ENCODE assay signal across 9 mouse cellular contexts in the genomic region with DNA sequence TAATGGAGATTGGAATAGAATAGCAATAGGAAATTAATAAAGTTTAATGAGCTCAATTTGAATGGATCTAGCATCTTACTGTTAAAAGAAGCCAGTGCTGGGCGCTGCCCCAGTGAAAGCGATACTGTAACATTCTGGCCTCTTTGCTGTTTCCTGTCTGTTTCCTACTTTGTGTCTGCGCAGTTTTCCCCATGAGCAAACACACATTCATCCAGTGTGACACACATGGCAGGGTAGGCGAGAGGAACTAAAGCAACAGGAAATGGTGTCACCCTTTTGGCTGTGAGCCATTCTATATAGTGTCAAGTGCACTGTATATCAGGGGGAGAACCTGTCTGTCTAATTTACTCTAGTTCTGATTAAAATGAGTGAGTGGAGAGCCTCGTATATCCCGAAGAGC.
A peak's percentile ranks its signal among the peaks of the same experiment; 100 is the strongest.
DNase-seq lines count a peak whose midpoint lies in the region; ATAC-seq lines count a peak whose summit lies in the region.
"Had no signal": no experiment of that assay in that cellular context is flagged by ENCODE, and none has a peak within 500 bp of the region (broad histone marks: within the 10 kb centered on the region; RNA-seq: fewer than 3 reads in every experiment).

No protein-coding gene starts in this region.

- no peak overlapping the region for H3K9ac ChIP-seq in neural tube, embryonic 13.5 days
- H3K9ac ChIP-seq in neural tube, embryonic 15.5 days (replicated peaks), result no peak overlapping the region
- no peak overlapping the region for H3K9ac ChIP-seq in midbrain, embryonic 11.5 days (ENCODE audit: low read length)
- H3K9ac ChIP-seq: hindbrain, embryonic 15.5 days had no signal

- no peak for ATAC-seq in neural tube, embryonic 13.5 days (ENCODE audit: low read depth)
- ATAC-seq in neural tube, embryonic 15.5 days (ENCODE audit: low FRiP score), result no peak; the same call in 1 of the 2 replicates
- peak; percentile 80 for ATAC-seq in megakaryocyte, adult 5-6 weeks (ENCODE audit: poor library complexity, severe bottlenecking)
- no peak for ATAC-seq in midbrain, embryonic 11.5 days (ENCODE audit: low FRiP score)

- 48% methylated on average over 6 of the region's 6 CpGs for WGBS in neural tube, embryonic 13.5 days
- 32% methylated on average over 6 of the region's 6 CpGs for WGBS in neural tube, embryonic 15.5 days
- 83% methylated on average over 6 of the region's 6 CpGs for WGBS in midbrain, embryonic 11.5 days

- H3K9me3 ChIP-seq in neural tube, embryonic 13.5 days, result no peaks in the 10 kb centered on the region
- no peaks in the 10 kb centered on the region for H3K9me3 ChIP-seq in neural tube, embryonic 15.5 days (replicated peaks)
- H3K9me3 ChIP-seq in midbrain, embryonic 11.5 days (ENCODE audit: control insufficient read depth, low read length), result no peaks in the 10 kb centered on the region
- H3K9me3 ChIP-seq: hindbrain, embryonic 15.5 days had no signal

- no peaks in the 10 kb centered on the region for H3K27me3 ChIP-seq in neural tube, embryonic 13.5 days
- no peaks in the 10 kb centered on the region for H3K27me3 ChIP-seq in neural tube, embryonic 15.5 days (replicated peaks)
- no peaks in the 10 kb centered on the region for H3K27me3 ChIP-seq in midbrain, embryonic 11.5 days (ENCODE audit: control insufficient read depth, insufficient read depth, low read length)
- H3K27me3 ChIP-seq: hindbrain, embryonic 15.5 days had no signal

- peaks cover 17% of the 10 kb centered on the region for H3K4me1 ChIP-seq in neural tube, embryonic 13.5 days (replicated peaks)
- H3K4me1 ChIP-seq in neural tube, embryonic 15.5 days, result peaks cover 13% of the 10 kb centered on the region
- no peaks in the 10 kb centered on the region for H3K4me1 ChIP-seq in midbrain, embryonic 11.5 days (ENCODE audit: control insufficient read depth, insufficient read depth, low read length)

- 0 out of 2 replicates have a peak overlapping the region, but pooled peaks have one; percentile 28 for H3K27ac ChIP-seq in neural tube, embryonic 13.5 days (replicated peaks)
- H3K27ac ChIP-seq in neural tube, embryonic 15.5 days (replicated peaks), result no peak overlapping the region
- H3K27ac ChIP-seq in midbrain, embryonic 11.5 days (ENCODE audit: low read depth, low read length), result no peak overlapping the region
- H3K27ac ChIP-seq: hindbrain, embryonic 15.5 days had no signal

- no peak overlapping the region for H3K4me2 ChIP-seq in neural tube, embryonic 13.5 days
- H3K4me2 ChIP-seq in neural tube, embryonic 15.5 days, result no peak overlapping the region
- no peak overlapping the region for H3K4me2 ChIP-seq in midbrain, embryonic 11.5 days
- H3K4me2 ChIP-seq: hindbrain, embryonic 15.5 days had no signal

- H3K4me3 ChIP-seq in neural tube, embryonic 13.5 days, result no peak overlapping the region
- no peak overlapping the region for H3K4me3 ChIP-seq in neural tube, embryonic 15.5 days (replicated peaks)
- H3K4me3 ChIP-seq in midbrain, embryonic 11.5 days (ENCODE audit: low read depth, low read length), result no peak overlapping the region
- H3K4me3 ChIP-seq: hindbrain, embryonic 15.5 days had no signal

- no peaks in the 10 kb centered on the region for H3K36me3 ChIP-seq in neural tube, embryonic 13.5 days
- H3K36me3 ChIP-seq in neural tube, embryonic 15.5 days, result no peaks in the 10 kb centered on the region
- no peaks in the 10 kb centered on the region for H3K36me3 ChIP-seq in midbrain, embryonic 11.5 days (ENCODE audit: control insufficient read depth, insufficient read depth, low read length)
- H3K36me3 ChIP-seq: hindbrain, embryonic 15.5 days had no signal

- peak; percentile 78 for DNase-seq in induced T-regulatory cell, adult 2 months (ENCODE audit: low read depth)
- no peak for DNase-seq in urinary bladder, postnatal 25 days (ENCODE audit: low spot score)
- DNase-seq in cerebellum, adult 11-12 months, result no peak
- DNase-seq in urinary bladder, postnatal 4 days (ENCODE audit: low spot score in 2 of 2), result no peak
- no peak for DNase-seq in midbrain, embryonic 11.5 days (ENCODE audit: low spot score, missing footprints)
